Mouse (Mus musculus): ENCODE data around the gene Zdhhc17. TPM values are rescaled to one million over a fixed set of nuclear protein-coding genes. Genes with fewer than 3 reads are reported as not detected.
A peak's percentile ranks its signal among the peaks of the same experiment; 100 is the strongest.

Zdhhc17 gene
- total RNA-seq, 2 experiments from 2014 or later = 40.9 to 50.3 TPM

GRCm38 (mm10) chr10:110962172-110962571 is 47.8 kb downstream of the Zdhhc17 start:
- peak; percentile 62 for ATAC-seq (replicated peaks; ENCODE audit: low FRiP score, low TSS enrichment, poor library complexity, severe bottlenecking)

- no peak for ATAC-seq (replicated peaks; ENCODE audit: low FRiP score, low TSS enrichment, poor library complexity, severe bottlenecking)
Measured at GRCm38 (mm10) chr10:110960841-110961240, 49.1 kb downstream of the Zdhhc17 start.

GRCm38 (mm10) chr10:110959781-110960180 is 50.2 kb downstream of the Zdhhc17 start:
- no peak for ATAC-seq (replicated peaks; ENCODE audit: low FRiP score, low TSS enrichment, poor library complexity, severe bottlenecking)

- no peak for ATAC-seq (replicated peaks; ENCODE audit: low FRiP score, low TSS enrichment, poor library complexity, severe bottlenecking)
Measured at GRCm38 (mm10) chr10:110958879-110959278, 51.1 kb downstream of the Zdhhc17 start.

- no peak for ATAC-seq (replicated peaks; ENCODE audit: low FRiP score, low TSS enrichment, poor library complexity, severe bottlenecking)
Measured at GRCm38 (mm10) chr10:110952937-110953451, 56.9 kb downstream of the Zdhhc17 start.

GRCm38 (mm10) chr10:110952271-110952670 is 57.7 kb downstream of the Zdhhc17 start:
- ATAC-seq (replicated peaks; ENCODE audit: low FRiP score, low TSS enrichment, poor library complexity, severe bottlenecking) = no peak

GRCm38 (mm10) chr10:110951748-110952147 is 58.2 kb downstream of the Zdhhc17 start:
- ATAC-seq (replicated peaks; ENCODE audit: low FRiP score, low TSS enrichment, poor library complexity, severe bottlenecking) = no peak

- no peak for ATAC-seq (replicated peaks; ENCODE audit: low FRiP score, low TSS enrichment, poor library complexity, severe bottlenecking)
Measured at GRCm38 (mm10) chr10:110951112-110951511, 58.8 kb downstream of the Zdhhc17 start.

- ATAC-seq (replicated peaks; ENCODE audit: low FRiP score, low TSS enrichment, poor library complexity, severe bottlenecking) = no peak
Measured at GRCm38 (mm10) chr10:110947574-110947973, 62.4 kb downstream of the Zdhhc17 start.

GRCm38 (mm10) chr10:110945966-110946365 is 64.0 kb downstream of the Zdhhc17 start:
- ATAC-seq (replicated peaks; ENCODE audit: low FRiP score, low TSS enrichment, poor library complexity, severe bottlenecking) = no peak

- ATAC-seq (replicated peaks; ENCODE audit: low FRiP score, low TSS enrichment, poor library complexity, severe bottlenecking) = no peak
Measured at GRCm38 (mm10) chr10:110944175-110944574, 65.8 kb downstream of the Zdhhc17 start.

- ATAC-seq (replicated peaks; ENCODE audit: low FRiP score, low TSS enrichment, poor library complexity, severe bottlenecking) = no peak
Measured at GRCm38 (mm10) chr10:110942806-110943205, 67.1 kb downstream of the Zdhhc17 start.

GRCm38 (mm10) chr10:110941968-110942367 is 68.0 kb downstream of the Zdhhc17 start:
- no peak for ATAC-seq (replicated peaks; ENCODE audit: low FRiP score, low TSS enrichment, poor library complexity, severe bottlenecking)

- no peak for ATAC-seq (replicated peaks; ENCODE audit: low FRiP score, low TSS enrichment, poor library complexity, severe bottlenecking)
Measured at GRCm38 (mm10) chr10:110940740-110941398, 69.1 kb downstream of the Zdhhc17 start.

GRCm38 (mm10) chr10:110939717-110940116 is 70.2 kb downstream of the Zdhhc17 start:
- no peak for ATAC-seq (replicated peaks; ENCODE audit: low FRiP score, low TSS enrichment, poor library complexity, severe bottlenecking)

- ATAC-seq (replicated peaks; ENCODE audit: low FRiP score, low TSS enrichment, poor library complexity, severe bottlenecking) = no peak
Measured at GRCm38 (mm10) chr10:110938841-110939549, 70.9 kb downstream of the Zdhhc17 start.

- no peak for ATAC-seq (replicated peaks; ENCODE audit: low FRiP score, low TSS enrichment, poor library complexity, severe bottlenecking)
Measured at GRCm38 (mm10) chr10:110938361-110938760, 71.6 kb downstream of the Zdhhc17 start.

- peak; percentile 48; the same call in 1 of the 2 replicates for ATAC-seq (replicated peaks; ENCODE audit: low FRiP score, low TSS enrichment, poor library complexity, severe bottlenecking)
Measured at GRCm38 (mm10) chr10:110935669-110936068, 74.3 kb downstream of the Zdhhc17 start.

- no peak for ATAC-seq (replicated peaks; ENCODE audit: low FRiP score, low TSS enrichment, poor library complexity, severe bottlenecking)
Measured at GRCm38 (mm10) chr10:110935081-110935480, 74.9 kb downstream of the Zdhhc17 start.

- ATAC-seq (replicated peaks; ENCODE audit: low FRiP score, low TSS enrichment, poor library complexity, severe bottlenecking) = no peak
Measured at GRCm38 (mm10) chr10:110933584-110933983, 76.4 kb downstream of the Zdhhc17 start.

Data from megakaryocyte-erythroid progenitor cell, adult 5-6 weeks (primary cell).